Mouse (Mus musculus) CH12.LX (cell line): Measurements from ENCODE around the gene Cdr2. TPM values are rescaled to one million over a fixed set of nuclear protein-coding genes. Genes with fewer than 3 reads are reported as not detected.

Experiments used
- DNase-seq: peaks from one replicate; pipeline ENCODE4 v3.0.0-alpha.2; 2013; ENCODE audit errors: extremely low read depth
- H3K27ac ChIP-seq: 2 replicates; pipeline ENCODE4 v1.5.1; 2012; ENCODE audit warnings: low read depth, mild to moderate bottlenecking, control low read depth, moderate library complexity; ENCODE audit not compliant: insufficient read depth
- H3K27me3 ChIP-seq: replicated peaks from 2 replicates; pipeline ENCODE3; 2012; ENCODE audit warnings: inconsistent platforms
- H3K36me3 ChIP-seq, 2 experiments: replicated peaks in 1 of 2; 2 replicates each; pipeline versions ENCODE3 to v1.6.1; 2012; ENCODE audit warnings: inconsistent platforms in 1 of 2, low read length in 1 of 2, mild to moderate bottlenecking in 1 of 2, mixed read lengths in 1 of 2, moderate library complexity in 1 of 2; ENCODE audit not compliant: control insufficient read depth in 1 of 2, insufficient read depth in 1 of 2
- H3K4me1 ChIP-seq, 2 experiments: 2 replicates each; pipeline ENCODE4 v1.6.1; 2012; ENCODE audit warnings: inconsistent platforms in 1 of 2, moderate library complexity in 1 of 2; ENCODE audit not compliant: insufficient read depth in 2 of 2, control insufficient read depth in 1 of 2
- H3K4me2 ChIP-seq: 2 replicates; pipeline ENCODE4 v1.6.1; 2012; ENCODE audit warnings: low read depth, mild to moderate bottlenecking, control low read depth; ENCODE audit not compliant: poor library complexity, insufficient read depth, severe bottlenecking
- H3K4me3 ChIP-seq, 3 experiments: fragments of 150-350 bp in 1 of 3; sonication (generic) in 1 of 3; replicated peaks in 1 of 3; 2 replicates each; pipeline versions ENCODE3 to v1.5.1; 2011 to 2012; ENCODE audit warnings: low read depth in 2 of 3, low read length in 2 of 3, mild to moderate bottlenecking in 2 of 3, moderate library complexity in 2 of 3, control low read depth in 1 of 3, improper control_type of control experiment in 1 of 3, inconsistent platforms in 1 of 3, mixed read lengths in 1 of 3; ENCODE audit not compliant: poor library complexity in 1 of 3
- H3K79me2 ChIP-seq: replicated peaks from 2 replicates; pipeline ENCODE4 v1.6.1; 2012; ENCODE audit warnings: mild to moderate bottlenecking, moderate library complexity; ENCODE audit not compliant: control insufficient read depth, poor library complexity, insufficient read depth, severe bottlenecking; ENCODE audit errors: extremely low read depth
- H3K9ac ChIP-seq: 2 replicates; pipeline ENCODE4 v1.6.1; 2012; ENCODE audit warnings: low read depth, mild to moderate bottlenecking, control low read depth, moderate library complexity; ENCODE audit not compliant: insufficient read depth
- H3K9me3 ChIP-seq: replicated peaks from 2 replicates; pipeline ENCODE3; 2012; ENCODE audit warnings: low read length, inconsistent platforms, mixed read lengths
- CHD1 ChIP-seq: IDR thresholded peaks from 2 replicates; pipeline ENCODE4 v1.6.1; 2012; ENCODE audit warnings: low read depth, low read length, improper control_type of control experiment, inconsistent platforms
- CHD2 ChIP-seq: IDR thresholded peaks from 2 replicates; pipeline ENCODE4 v1.6.1; 2011; ENCODE audit warnings: low read length, improper control_type of control experiment
- CTCF ChIP-seq, 2 experiments: IDR thresholded peaks in 1 of 2; conservative IDR thresholded peaks in 1 of 2; 2 replicates each; pipeline ENCODE4 v1.5.1; 2011 to 2012; ENCODE audit warnings: low read depth in 2 of 2, low read length in 2 of 2, improper control_type of control experiment in 1 of 2, inconsistent platforms in 1 of 2, mild to moderate bottlenecking in 1 of 2, moderate library complexity in 1 of 2
- E2F4 ChIP-seq: IDR thresholded peaks from 2 replicates; pipeline ENCODE4 v1.6.1; 2011; ENCODE audit warnings: low read depth, low read length, improper control_type of control experiment; ENCODE audit not compliant: insufficient replicate concordance
- ETS1 ChIP-seq: conservative IDR thresholded peaks from 2 replicates; pipeline ENCODE4 v1.6.1; 2012; ENCODE audit warnings: low read depth, mild to moderate bottlenecking, inconsistent platforms, low read length, improper control_type of control experiment, moderate library complexity
- GABPA ChIP-seq: IDR thresholded peaks from 2 replicates; pipeline ENCODE4 v1.6.1; 2012; ENCODE audit warnings: low read depth, low read length, improper control_type of control experiment, inconsistent platforms; ENCODE audit not compliant: insufficient replicate concordance
- JUN ChIP-seq: IDR thresholded peaks from 2 replicates; pipeline ENCODE4 v1.6.1; 2011; ENCODE audit warnings: low read depth, mild to moderate bottlenecking, low read length, improper control_type of control experiment, moderate library complexity; ENCODE audit not compliant: insufficient read depth
- JUND ChIP-seq: conservative IDR thresholded peaks from 2 replicates; pipeline ENCODE4 v1.6.1; 2011; ENCODE audit warnings: low read depth, low read length, improper control_type of control experiment
- KAT2A ChIP-seq: IDR thresholded peaks from 2 replicates; pipeline ENCODE4 v1.6.1; 2012; ENCODE audit warnings: low read length, improper control_type of control experiment, inconsistent platforms; ENCODE audit not compliant: insufficient replicate concordance
- MAX ChIP-seq: IDR thresholded peaks from 2 replicates; pipeline ENCODE4 v1.6.1; 2011; ENCODE audit warnings: low read length, improper control_type of control experiment
- MAZ ChIP-seq: IDR thresholded peaks from 2 replicates; pipeline ENCODE4 v1.6.1; 2012; ENCODE audit warnings: low read depth, mild to moderate bottlenecking, inconsistent platforms, low read length, improper control_type of control experiment, moderate library complexity
- MEF2A ChIP-seq: IDR thresholded peaks from 2 replicates; pipeline ENCODE4 v1.6.1; 2014; ENCODE audit warnings: low read depth, mild to moderate bottlenecking, inconsistent platforms, low read length, improper control_type of control experiment, borderline replicate concordance
- MXI1 ChIP-seq: IDR thresholded peaks from 2 replicates; pipeline ENCODE4 v1.6.1; 2011; ENCODE audit warnings: mild to moderate bottlenecking, low read depth, low read length, improper control_type of control experiment
- MYC ChIP-seq: IDR thresholded peaks from 2 replicates; pipeline ENCODE4 v1.6.1; 2011; ENCODE audit warnings: low read depth, mild to moderate bottlenecking, improper control_type of control experiment, low read length
- NRF1 ChIP-seq: IDR thresholded peaks from 2 replicates; pipeline ENCODE4 v1.6.1; 2014; ENCODE audit warnings: low read depth, mild to moderate bottlenecking, inconsistent platforms, low read length, improper control_type of control experiment, moderate library complexity
- PAX5 ChIP-seq: IDR thresholded peaks from 2 replicates; pipeline ENCODE4 v1.6.1; 2012; ENCODE audit warnings: low read length, inconsistent platforms, mixed read lengths
- POLR2A ChIP-seq: IDR thresholded peaks from 2 replicates; pipeline ENCODE4 v1.6.1; 2011; ENCODE audit warnings: low read depth, mild to moderate bottlenecking, improper control_type of control experiment, low read length
- POLR2AphosphoS2 ChIP-seq: IDR thresholded peaks from 2 replicates; pipeline ENCODE4 v1.6.1; 2011; ENCODE audit warnings: low read depth, low read length, improper control_type of control experiment
- RAD21 ChIP-seq: IDR thresholded peaks from 2 replicates; pipeline ENCODE4 v1.6.1; 2011; ENCODE audit warnings: low read depth, mild to moderate bottlenecking, low read length, improper control_type of control experiment, moderate library complexity
- SIN3A ChIP-seq: IDR thresholded peaks from 2 replicates; pipeline ENCODE4 v1.6.1; 2012; ENCODE audit warnings: low read length, improper control_type of control experiment, inconsistent platforms
- SMC3 ChIP-seq: IDR thresholded peaks from 2 replicates; pipeline ENCODE4 v1.6.1; 2011; ENCODE audit warnings: low read depth, low read length, improper control_type of control experiment
- TBP ChIP-seq: conservative IDR thresholded peaks from 2 replicates; pipeline ENCODE4 v1.6.1; 2011; ENCODE audit warnings: low read depth, low read length, improper control_type of control experiment
- USF1 ChIP-seq: IDR thresholded peaks from 2 replicates; pipeline ENCODE4 v1.6.1; 2014; ENCODE audit warnings: low read depth, mild to moderate bottlenecking, inconsistent platforms, low read length, improper control_type of control experiment
- ZNF384 ChIP-seq: IDR thresholded peaks from 2 replicates; pipeline ENCODE4 v1.6.1; 2012; ENCODE audit warnings: low read depth, low read length, improper control_type of control experiment, inconsistent platforms
- dilution Hi-C: fragments of 300-500 bp; cut with MboI; formaldehyde crosslinking; loops from 2 replicates; pipeline ENCODE4 v1.14.3; 2020; ENCODE audit warnings: low sequenced_read_pairs; ENCODE audit not compliant: extremely low pct_unique_long_range_greater_than_20kb, extremely low pct_ligation_motif_present
- in situ Hi-C: fragments of 300-500 bp; cut with MboI; formaldehyde crosslinking; loops from 3 replicates; pipeline ENCODE4 v1.14.3; 2019; ENCODE audit warnings: low sequenced_read_pairs, low pct_ligation_motif_present, low pct_unique_long_range_greater_than_20kb, mixed read lengths
- polyA plus RNA-seq: library from polyadenylated mRNA; unstranded; fragments of >175 nt; gene quantifications from 2 replicates; pipeline ENCODE4 v1.2.1, GENCODE M21; 2012; ENCODE audit warnings: low read depth; ENCODE audit not compliant: insufficient read length
- total RNA-seq, 2 experiments: library from RNA; depleted of rRNA; stranded (reverse); fragments of 300-350 nt in 1 of 2; fragments of >200 nt in 1 of 2; gene quantifications; 2 replicates each; pipeline ENCODE4 v1.2.3; 2012 to 2014

Gene Cdr2
- total and polyA plus RNA-seq, 3 experiments, result 5.7 to 9.5 (median 8.7) TPM

DNA sequence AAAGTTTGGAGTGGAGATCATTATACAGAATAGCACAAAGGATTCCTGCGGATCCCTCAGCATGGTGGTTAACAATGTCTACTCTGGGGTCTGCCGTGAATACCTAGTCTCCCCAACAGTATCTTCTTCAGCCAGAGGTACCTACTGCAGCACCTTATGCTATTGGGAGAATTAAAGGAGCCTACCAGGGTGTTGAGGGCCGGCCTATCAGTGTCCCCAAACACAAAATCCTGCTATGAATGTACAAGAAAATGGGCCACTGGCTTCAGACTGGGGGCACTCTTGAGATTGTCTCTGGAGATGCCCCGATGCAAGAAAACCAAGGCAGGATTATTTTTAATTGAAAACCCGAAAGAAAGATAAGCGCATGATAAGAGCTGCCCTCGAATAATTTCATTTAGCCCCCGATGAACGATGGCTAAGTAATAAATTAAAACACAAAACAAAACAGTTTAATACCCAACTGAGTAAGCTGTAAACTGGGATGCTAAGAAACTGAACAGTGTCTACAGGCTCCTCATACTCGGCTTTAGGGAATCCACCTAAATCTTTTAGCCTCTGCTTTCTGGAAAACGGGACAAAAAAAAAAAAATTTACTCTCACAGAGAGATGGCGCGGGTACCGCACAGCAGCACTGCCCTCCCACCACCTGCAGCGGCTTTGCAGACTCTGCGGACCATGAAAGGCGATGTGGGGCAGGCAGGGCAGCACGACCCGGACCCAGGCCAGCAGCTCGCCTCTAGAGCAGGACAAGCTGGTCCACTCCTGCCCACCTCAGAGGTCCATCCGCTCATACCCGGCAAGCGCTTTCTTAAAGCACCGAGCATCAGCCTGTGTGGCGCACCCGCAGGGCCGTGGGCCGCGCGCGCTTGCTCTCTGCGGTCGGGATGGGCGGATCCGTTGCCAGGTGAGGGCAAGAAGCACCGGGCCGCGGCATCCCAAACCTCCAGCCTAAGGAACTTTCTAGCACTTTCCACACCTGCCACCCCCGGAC, 884 bp downstream of the Cdr2 start:
- H3K4me1 ChIP-seq, result peaks cover 3 to 34% of the 10 kb centered on the region in 2 experiments; a peak in 3 of 4 replicates
- H3K27ac ChIP-seq, result no peak overlapping the region
- peak overlapping the region; percentile 61 to 72 (median 61) for H3K4me3 ChIP-seq
- no peak for TF ChIP-seq SMC3
- TF ChIP-seq ETS1, result no peak
- no peak for TF ChIP-seq JUND
- no peak for TF ChIP-seq CHD2
- TF ChIP-seq CHD1, result no peak
- TF ChIP-seq MXI1, result no peak
- TF ChIP-seq CTCF (conservative IDR thresholded peaks at IDR 0.05 in 1 of 2, IDR thresholded peaks at IDR 0.05 in 1 of 2; ENCODE audit: low read depth in 2 of 2, low read length in 2 of 2), result no peak
- TF ChIP-seq SIN3A, result peak; percentile 35
- peak; percentile 55 for TF ChIP-seq NRF1
- TF ChIP-seq ZNF384, result peak; percentile 54
- no peak for TF ChIP-seq RAD21
- no peak for TF ChIP-seq MYC
- TF ChIP-seq, all 38 proteins: peak for 3
- Histone ChIP-seq H3K36me3 (no peaks in the 10 kb centered on the region), H3K27me3 (no peaks in the 10 kb centered on the region), H3K4me2 (peak overlapping the region; percentile 29), H3K9ac (peak overlapping the region; percentile 60), H3K9me3 (no peaks in the 10 kb centered on the region), H3K79me2 (no peaks in the 10 kb centered on the region)
- DNase-seq, result peak; percentile 30
- dilution Hi-C loops (no loop called here), in situ Hi-C loops (loop anchor here (10.0 kb wide), 1 partner anchor 54 kb away; the partner anchor contains the start of gene Mettl9)

- H3K4me1 ChIP-seq, result peaks cover 3 to 34% of the 10 kb centered on the region in 2 experiments; a peak in 3 of 4 replicates
- H3K9ac ChIP-seq, result no peak overlapping the region
- no peak for DNase-seq
Observed at GRCm38 (mm10) chr7:120980041-120980440, 2.1 kb downstream of the Cdr2 start.

More at GRCm38 (mm10) chr7:120980041-120980440, 2.1 kb downstream of the Cdr2 start:
- no peak for TF ChIP-seq ETS1
- no peak for TF ChIP-seq CHD2
- no peak for TF ChIP-seq GABPA
- TF ChIP-seq USF1, result no peak
- TF ChIP-seq MXI1, result no peak
- TF ChIP-seq MAX, result no peak
- no peak for TF ChIP-seq MYC
- TF ChIP-seq RAD21, result no peak
- TF ChIP-seq PAX5, result no peak
- no peak for TF ChIP-seq POLR2A
- TF ChIP-seq ZNF384, result no peak
- no peak for TF ChIP-seq MAZ
- TF ChIP-seq MEF2A, result no peak
- no peak for TF ChIP-seq E2F4
- TF ChIP-seq JUN, result no peak
- no peak for TF ChIP-seq TBP
- no peak for TF ChIP-seq KAT2A
- TF ChIP-seq SMC3, result no peak
- no peak for TF ChIP-seq SIN3A
- no peak for TF ChIP-seq POLR2AphosphoS2
- dilution Hi-C loops (no loop called here), in situ Hi-C loops (loop anchor here (10.0 kb wide), 1 partner anchor 55 kb away; the partner anchor contains the start of gene Mettl9)
- H3K4me2 ChIP-seq, result no peak overlapping the region
- no peak overlapping the region for H3K4me3 ChIP-seq
- H3K36me3 ChIP-seq, result no peaks in the 10 kb centered on the region
- H3K27me3 ChIP-seq, result no peaks in the 10 kb centered on the region
- no peaks in the 10 kb centered on the region; the same call in 1 of the 2 replicates for H3K79me2 ChIP-seq
- H3K27ac ChIP-seq, result no peak overlapping the region
- no peaks in the 10 kb centered on the region for H3K9me3 ChIP-seq
